Mouse (Mus musculus): ENCODE data around the gene Hoxc8. TPM values are rescaled to one million over a fixed set of nuclear protein-coding genes. Genes with fewer than 3 reads are reported as not detected.

Gene Hoxc8
- total RNA-seq, 4 experiments from 2014 or later = not detected

DNA sequence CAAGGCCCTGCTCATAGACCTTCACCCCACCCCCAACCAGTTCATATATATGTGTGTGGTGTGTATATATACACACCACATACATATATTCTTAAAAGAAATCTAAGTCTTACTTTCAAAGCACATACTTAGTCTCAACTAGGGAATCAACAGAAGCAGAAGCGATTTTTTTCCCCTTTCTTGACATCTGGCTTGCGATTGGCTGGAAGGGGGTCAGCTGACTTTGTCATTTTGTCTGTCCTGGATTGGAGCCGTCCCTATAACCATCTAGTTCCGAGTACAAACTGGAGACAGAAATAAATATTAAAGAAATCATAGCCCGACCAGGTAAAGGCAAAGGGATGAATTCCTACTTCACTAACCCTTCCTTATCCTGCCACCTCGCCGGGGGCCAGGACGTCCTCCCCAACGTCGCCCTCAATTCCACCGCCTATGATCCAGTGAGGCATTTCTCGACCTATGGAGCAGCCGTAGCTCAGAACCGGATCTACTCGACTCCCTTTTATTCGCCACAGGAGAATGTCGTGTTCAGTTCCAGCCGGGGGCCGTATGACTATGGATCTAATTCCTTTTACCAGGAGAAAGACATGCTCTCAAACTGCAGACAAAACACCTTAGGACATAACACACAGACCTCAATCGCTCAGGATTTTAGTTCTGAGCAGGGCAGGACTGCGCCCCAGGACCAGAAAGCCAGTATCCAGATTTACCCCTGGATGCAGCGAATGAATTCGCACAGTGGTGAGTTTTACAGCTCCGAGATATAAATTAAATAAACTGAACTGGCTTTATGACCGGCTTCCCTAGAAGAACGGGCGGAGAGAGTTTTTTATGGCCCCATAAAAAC lies 19.1 kb downstream of the Hoxc8 start:
- no peak for DNase-seq (ENCODE audit: low spot score in 2 of 2)

DNA sequence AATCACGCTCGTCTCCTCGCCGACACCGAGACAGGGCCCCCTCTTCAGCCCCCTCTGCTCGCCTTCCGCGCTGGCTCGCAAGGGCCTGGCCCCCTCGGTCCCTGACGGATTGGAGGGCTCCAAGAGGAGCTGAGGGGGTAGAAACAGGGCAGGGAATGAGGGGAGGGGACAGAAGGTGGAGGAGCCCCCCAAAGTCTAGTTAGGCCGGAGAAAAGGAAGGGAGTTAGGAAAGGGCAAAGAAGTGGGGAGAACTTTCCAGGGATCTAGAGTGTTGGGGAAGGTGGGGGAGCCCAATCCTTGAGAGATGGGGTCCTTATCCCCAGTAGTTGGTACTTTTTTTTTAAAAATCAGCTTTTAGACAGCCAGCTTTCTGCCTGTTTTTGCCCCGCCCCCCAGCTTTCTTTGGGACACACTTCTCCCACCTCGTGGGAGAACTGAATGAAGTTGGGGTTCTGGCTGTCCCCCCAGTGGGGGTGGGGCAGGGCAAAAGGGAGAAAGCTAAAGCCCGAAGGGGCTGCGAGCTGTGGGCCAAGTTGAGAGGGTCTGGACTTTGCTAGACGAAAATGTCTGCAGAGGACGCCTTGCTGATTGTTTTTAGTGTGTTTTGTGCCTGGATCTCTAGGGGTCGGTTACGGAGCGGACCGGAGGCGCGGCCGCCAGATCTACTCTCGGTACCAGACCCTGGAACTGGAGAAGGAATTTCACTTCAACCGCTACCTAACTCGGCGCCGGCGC lies 19.9 kb downstream of the Hoxc8 start:
- DNase-seq (ENCODE audit: low spot score in 2 of 2) = no peak

DNA sequence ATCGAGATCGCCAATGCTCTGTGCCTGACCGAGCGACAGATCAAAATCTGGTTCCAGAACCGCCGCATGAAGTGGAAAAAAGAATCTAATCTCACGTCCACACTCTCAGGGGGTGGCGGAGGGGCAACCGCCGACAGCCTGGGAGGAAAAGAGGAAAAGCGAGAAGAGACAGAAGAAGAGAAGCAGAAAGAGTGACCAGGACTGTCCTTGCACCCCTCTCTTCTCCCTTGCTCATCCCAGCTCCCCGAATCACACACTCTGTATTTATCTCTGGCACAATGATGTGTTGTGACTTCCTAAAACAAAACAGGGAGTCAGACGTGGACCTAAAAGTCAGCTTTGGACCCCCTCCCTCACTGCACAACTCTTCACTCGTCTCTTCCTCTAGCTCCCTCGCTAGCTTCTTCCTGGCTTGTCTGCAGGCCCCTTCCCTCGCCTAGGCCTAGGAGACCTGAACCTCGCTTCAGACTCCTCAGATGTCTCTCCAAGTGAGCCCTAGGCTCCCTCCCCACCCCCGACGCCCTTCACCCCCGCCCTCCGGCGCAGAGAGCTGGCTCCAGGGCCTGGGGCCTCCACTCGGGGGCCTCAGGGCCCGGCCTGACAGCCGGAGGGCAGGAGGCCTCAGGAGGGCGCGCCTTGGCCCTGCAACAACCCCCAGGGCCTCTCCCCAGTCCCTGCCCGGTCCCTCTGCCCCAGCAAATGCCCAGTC lies 20.6 kb downstream of the Hoxc8 start:
- no peak for DNase-seq (ENCODE audit: low spot score in 2 of 2)

DNA sequence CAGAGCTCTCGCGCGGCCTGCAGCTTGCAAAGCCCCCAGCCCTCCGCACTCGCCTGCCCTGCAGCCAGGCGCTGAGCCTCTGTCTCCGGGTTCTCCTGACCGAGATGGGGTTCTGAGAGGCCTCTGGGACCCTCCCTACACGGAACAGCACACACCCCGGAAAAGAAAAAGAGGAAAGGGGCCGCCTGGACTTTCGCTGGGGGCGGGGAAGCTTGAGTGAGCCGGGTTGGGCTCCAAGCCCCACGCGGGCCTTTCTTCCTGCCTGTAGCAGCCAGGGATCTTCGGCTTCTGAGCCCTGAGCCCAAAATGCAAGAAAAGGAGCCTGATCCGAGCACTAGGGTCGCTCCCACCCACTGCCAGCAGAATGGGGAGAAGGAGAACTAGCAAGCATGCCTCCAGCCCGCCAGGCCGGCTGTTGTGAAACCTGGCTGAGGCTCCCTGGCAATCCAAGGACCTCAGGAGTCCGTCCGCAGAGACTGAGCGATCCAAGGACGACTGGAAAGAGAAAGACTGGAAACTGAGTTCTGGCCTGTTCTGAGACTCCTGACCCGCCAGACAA lies 21.6 kb downstream of the Hoxc8 start:
- no peak for DNase-seq (ENCODE audit: low spot score in 2 of 2)

DNA sequence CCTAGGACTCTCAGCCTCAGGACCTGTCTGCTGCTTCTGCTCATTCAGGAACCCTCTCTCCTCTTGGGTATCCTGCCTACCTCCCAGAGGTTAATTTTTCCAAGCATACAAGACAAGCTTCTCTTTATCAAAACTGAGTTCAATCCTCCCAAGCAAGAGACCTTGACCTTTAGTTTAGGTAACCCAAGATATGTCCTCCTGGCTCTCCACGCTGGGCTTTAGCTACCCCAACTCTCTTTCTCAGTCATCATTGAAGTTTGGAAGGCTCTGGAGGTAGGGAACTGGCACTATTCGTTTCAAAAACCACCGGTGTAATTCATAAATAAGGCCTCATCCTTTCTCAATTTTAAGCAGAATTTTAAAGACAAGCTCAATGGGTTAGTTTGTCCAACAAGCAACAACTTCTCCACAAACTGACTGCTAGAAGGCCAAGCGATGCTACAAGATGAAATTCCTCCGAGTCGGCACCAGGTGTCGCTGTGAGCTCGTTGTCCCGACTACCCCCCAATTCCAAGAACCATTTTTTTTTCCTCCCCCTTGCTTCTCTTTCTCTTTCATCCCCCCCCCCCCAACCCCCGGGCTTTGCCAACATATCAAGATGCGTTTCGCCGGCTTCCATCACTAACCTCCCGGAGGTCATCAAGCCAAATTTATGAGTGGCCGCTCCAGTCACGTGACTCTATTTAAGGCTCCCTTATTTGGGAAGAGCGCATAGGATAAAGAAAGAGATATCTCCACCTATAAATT lies 23.0 kb downstream of the Hoxc8 start:
- peak in 1 of 2 experiments; percentile 32 for DNase-seq (ENCODE audit: low spot score in 2 of 2)

DNA sequence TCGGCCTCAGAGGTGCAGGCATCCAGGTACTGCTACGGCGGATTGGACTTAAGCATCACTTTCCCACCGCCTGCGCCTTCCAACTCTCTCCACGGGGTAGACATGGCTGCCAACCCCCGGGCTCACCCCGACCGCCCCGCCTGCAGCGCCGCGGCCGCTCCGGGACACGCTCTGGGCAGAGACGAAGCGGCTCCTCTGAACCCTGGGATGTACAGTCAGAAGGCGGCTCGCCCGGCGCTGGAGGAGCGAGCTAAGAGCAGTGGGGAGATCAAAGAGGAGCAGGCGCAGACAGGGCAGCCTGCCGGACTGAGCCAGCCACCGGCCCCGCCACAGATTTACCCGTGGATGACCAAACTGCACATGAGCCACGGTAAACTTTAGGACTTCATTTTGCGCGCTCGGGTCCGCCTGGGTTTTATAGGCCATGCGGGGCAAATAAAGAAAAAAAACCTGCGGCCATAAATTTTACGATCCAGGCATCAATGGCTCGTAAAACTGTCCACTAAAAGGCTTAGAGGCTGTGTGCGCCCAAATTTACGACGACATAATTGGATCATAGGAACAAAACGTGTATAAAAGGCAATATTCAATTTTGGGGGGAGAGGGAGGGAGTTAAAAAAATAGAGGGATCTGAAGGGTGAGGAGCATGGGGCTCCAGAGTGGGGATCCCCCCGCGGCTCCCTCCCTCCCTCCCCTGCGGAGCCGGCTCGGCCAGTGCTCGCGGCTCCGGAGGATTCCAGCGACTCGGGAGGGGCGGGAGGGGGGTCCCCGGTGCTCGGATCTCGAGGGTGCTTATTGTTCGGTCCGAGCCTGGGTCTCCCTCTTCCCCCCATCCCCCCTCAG lies 24.0 kb downstream of the Hoxc8 start:
- no peak for DNase-seq (ENCODE audit: low spot score in 2 of 2)

DNA sequence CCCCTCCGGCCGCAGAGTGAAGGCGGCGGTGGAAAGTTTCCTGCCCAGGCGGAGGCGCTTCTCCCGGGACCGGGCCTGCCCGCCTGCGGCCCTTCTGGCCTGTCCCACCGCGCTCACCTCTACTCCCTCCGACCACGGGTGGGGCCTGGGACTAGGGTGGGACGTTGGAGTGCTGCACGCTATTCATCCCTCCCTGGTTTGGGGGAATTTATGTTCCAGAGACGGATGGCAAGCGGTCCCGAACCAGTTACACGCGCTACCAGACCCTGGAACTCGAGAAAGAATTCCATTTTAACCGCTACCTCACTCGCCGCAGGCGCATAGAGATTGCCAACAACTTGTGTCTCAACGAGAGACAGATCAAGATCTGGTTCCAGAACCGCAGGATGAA lies 24.6 kb downstream of the Hoxc8 start:
- DNase-seq (ENCODE audit: low spot score in 2 of 2) = no peak

DNA sequence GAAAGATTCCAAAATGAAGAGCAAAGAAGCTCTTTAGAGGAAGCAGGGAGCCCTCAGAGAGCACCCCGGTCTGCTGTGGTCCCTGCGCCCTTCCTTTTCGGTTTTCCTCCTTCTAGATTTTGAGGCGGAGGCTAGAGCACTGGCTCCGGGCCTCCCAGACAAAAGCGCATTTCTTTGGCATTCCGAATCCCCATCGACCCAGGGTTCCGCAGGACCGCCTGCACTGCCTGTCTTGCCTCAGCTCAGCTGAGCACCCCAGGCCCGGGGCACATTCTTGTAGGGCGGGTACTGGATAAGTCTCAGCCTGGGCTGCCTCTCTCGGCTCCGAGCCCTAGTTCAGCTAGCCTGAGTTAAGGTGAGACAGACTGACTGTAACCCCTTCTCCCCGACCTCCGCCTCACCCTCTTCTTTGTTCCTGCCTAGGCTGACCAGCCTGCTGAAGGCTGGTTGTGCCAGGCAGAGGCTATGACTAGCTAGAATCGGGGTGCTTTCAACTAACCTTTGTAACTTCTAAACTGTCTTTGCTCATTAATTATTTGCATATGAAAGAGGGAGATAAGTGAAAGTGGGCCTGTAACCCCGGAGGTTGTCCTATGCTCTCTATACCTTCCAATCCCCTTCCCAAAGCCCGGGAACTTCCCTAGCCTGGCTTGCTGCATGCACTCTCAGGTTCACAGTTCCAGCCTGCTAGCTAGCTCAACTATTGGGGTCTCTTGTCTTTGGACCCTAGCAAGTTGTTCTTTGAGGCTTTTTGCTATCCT lies 25.2 kb downstream of the Hoxc8 start:
- DNase-seq (ENCODE audit: low spot score in 2 of 2) = no peak

DNA sequence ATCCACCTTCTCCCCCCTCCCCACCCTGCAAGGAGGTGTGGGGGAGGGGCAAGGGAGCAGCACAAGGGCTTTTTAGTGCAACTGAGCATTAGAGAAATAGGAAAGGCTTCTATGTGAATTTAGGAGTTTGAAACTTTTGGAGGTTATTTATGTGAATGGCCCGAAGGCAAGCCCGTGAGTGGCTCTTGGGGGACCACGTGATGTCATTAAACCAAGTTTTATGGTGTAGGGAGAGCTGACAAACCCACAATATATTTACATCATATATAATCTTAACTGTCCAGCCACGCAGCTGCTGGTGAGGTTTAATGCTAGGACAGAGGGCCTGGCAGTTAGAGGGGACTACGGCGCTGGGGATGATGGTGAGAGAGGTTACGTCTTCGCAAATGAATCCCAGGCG lies 28.2 kb downstream of the Hoxc8 start, which contains the start of gene Hoxc4:
TSS of gene Hoxc4 (plus strand) at position 299 of the 400 bp plus-strand sequence.
- DNase-seq (ENCODE audit: low spot score in 2 of 2) = no peak

DNA sequence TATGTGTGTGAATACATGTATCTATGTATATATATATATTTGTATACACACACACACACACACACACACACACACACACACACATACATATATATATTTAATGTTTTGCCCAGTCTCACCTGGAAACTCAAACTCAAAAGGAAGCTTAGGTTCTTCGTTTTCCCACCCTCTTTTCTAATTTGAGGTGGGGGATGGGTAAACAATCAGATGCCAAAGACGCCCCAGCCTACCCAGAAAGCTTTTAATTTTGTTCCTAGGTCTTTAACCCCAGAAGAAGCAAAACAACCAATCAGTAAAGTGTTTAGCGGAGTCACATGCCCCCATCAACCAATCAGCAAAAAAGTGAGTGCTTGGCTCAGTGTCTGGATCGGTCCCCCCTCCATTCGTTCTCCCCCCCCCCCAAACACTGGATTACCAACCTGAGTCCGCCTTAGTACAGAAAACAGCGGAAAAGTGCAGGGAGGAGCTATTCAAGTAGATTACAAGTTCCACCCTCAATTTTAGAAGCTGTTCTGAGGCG lies 30.6 kb downstream of the Hoxc8 start:
- DNase-seq (ENCODE audit: low spot score in 2 of 2) = no peak

DNA sequence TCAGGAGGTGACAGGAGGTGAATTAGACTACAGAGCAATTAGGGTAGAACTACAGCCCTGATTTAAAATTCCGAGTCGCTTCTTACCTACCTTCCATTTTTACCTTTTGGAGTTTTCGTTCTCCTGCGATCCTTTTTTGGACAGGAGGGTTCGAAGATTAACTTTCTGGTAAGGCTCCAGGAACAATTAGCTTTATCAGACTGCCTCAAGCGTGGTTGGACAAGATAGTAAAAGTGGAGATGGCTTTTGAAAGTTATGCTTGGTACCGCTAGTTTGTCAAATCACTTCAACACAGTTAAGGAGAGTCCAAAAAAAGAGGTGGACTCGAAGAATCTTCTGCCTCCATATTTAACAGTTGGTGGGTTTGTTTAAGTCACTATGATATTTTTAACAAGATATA lies 31.1 kb downstream of the Hoxc8 start:
- no peak for DNase-seq (ENCODE audit: low spot score in 2 of 2)

DNA sequence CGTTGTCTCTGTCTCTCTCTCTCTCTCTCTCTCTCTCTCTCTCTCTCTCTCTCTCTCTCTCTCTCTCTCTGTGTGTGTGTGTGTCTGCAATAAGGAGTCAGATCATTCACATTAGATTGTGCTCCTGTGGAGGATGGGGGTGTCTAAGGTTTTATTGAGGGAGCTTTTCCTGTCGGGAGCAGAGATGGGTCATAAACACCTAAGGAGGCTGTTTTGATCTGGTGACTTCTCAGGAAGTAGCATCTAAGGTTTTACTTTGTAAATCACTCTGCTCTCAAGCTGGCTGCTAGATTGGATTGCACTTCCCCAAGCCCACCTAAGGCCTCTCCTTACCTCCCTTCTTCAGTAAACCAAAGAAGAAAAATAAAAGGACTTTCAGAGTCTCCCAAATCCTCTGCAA lies 33.7 kb downstream of the Hoxc8 start:
- no peak for DNase-seq (ENCODE audit: low spot score in 2 of 2)

DNA sequence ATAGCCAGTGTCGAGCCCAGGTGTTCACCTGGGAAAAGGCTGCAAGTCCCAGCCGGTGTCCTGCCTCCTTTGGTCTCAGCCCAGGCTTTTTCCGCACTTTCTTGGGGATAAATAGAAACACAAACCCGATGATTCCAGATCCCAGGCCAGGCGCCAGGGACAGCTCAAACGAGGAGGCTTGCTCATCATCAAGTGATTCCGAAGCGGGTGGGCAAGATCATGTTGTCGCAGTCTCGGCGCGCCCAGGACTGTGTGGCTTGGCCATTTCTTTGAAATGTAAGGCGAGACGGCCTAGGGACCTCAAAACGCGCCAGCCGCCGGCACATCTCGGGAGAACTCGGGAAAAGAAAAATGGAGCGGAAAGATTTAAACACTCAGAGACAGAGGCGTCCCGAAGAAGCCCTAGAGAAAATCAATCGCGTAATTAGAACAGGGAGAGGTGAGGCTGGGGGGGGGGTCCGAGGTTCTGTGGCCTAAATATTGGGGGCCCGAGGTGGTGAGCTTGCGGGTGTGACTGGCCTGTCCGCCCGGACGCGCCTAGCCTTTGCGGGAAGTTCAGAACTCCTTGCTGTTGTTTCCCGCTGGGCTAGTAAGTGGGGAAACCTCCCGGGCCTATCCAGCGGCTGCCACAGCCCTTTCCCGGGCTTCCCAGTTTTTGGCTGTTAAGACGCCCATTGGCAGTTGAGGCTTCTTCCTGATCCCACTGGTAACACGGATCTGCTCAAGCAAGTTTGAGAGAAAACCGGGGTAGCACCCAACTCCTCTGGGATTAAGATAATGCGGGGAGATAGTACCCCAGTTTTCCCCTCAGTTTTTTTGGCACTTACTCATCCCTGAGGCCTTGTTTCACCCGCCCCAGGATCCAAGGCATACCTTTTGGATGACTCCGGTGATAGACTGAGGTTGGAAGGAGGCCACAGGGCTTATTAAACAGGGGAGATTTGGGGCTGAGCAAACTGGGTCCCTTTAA lies 37.1 kb downstream of the Hoxc8 start:
- DNase-seq (ENCODE audit: low spot score in 2 of 2) = no peak

DNA sequence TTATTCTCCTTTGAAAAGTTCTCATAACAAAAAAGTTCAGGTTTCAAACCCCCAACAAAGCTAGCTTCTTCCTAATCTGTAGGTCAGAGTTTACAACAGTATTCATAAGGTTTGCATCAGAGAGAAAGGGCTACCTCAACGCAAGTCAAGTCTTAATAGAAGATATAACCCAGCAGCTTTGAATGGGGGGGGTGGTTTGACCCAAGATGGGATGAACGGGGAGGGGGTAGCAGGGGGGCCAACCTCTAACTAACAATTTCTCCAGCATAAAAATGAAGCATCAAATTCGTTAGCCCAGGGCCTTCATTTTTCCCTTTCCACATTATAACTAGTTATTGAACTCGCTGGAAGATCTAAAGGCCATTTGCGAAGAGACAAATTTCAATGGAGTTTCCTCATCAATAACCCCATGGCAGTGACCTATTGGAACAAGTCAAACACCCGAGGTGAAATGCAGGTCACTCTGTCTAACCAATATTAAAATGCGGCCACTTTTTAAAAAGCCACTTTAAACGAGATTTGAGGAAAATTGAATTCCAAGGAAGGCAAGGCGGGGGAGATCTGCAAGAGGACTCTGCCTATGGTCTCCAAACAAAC lies 38.6 kb downstream of the Hoxc8 start:
- no peak for DNase-seq (ENCODE audit: low spot score in 2 of 2)

DNA sequence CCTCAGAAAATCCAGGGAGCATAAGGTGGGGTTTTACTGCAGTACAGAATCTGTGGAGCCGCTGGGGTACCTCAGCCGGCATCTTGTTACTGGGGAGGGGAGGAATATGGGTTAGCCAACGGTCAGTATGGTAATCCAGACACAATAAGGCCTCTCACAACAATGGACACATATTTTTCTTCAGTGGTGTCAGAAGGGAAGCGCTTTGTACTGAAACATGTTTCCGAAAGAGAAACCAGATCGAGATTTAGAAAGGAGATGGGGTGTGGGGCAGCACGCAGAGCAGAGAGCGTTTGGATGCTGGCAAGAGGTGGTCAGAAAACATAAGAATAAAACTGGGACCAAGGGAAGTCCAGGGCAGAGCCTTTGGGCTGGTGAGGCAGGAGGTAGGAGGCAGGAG lies 39.7 kb downstream of the Hoxc8 start:
- DNase-seq (ENCODE audit: low spot score in 2 of 2) = no peak

DNA sequence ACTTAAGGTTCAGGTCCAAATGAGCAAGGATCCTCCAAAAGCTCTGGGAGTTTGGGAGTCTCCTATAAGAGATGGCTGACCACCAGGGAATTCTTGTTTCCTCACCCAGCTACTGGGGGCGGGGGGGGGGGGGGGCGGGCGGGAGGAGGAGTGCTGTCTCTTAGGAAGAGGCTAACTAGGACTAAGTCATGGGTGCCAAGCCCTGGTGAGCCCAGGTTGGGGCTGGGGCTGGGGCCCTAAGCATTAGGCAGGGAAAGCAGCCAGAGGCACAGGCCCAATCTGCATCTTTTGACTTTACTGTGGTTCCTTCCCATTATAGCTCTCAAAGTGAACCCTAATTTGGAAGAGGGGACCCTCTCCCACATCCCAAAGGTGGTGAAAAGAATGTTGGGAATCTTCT lies 41.8 kb downstream of the Hoxc8 start:
- no peak for DNase-seq (ENCODE audit: low spot score in 2 of 2)

All from layer of hippocampus, adult 8-10 months (tissue).